Mouse (Mus musculus) T-cell, adult 2 months (primary cell): ENCODE measurements around the gene Rasgrf2.
"Not testable (repeated sequence)": the region's sequence is repeated elsewhere in the genome, so short reads cannot be mapped to it uniquely, and the experiment has no call there.

Experiments used
- DNase-seq: peaks from one replicate; pipeline ENCODE4 v3.0.0; 2022; ENCODE audit warnings: low spot score

Rasgrf2 gene

GRCm38 (mm10) chr13:92131384-92132150 lies at the start of gene Rasgrf2:
TSS of gene Rasgrf2 (minus strand) at chr13:92131656.
- DNase-seq = no peak

GRCm38 (mm10) chr13:92172686-92173085 lies 41.2 kb upstream of the Rasgrf2 start:
- DNase-seq = not testable (repeated sequence)

GRCm38 (mm10) chr13:92150551-92150950 lies 19.1 kb upstream of the Rasgrf2 start:
- no peak for DNase-seq

GRCm38 (mm10) chr13:92148858-92149257 lies 17.4 kb upstream of the Rasgrf2 start:
- DNase-seq = no peak

GRCm38 (mm10) chr13:92134792-92135191 lies 3.3 kb upstream of the Rasgrf2 start:
- DNase-seq = no peak

- no peak for DNase-seq
Measured at GRCm38 (mm10) chr13:92132599-92132998, 1.1 kb upstream of the Rasgrf2 start.

GRCm38 (mm10) chr13:92130994-92131383 lies 467 bp downstream of the Rasgrf2 start:
- DNase-seq = no peak

- DNase-seq = no peak
Measured at GRCm38 (mm10) chr13:92129877-92130276, 1.6 kb downstream of the Rasgrf2 start.

GRCm38 (mm10) chr13:92125902-92126301 lies 5.6 kb downstream of the Rasgrf2 start:
- no peak for DNase-seq

GRCm38 (mm10) chr13:92119623-92120022 lies 11.8 kb downstream of the Rasgrf2 start:
- DNase-seq = no peak

GRCm38 (mm10) chr13:92114076-92114475 lies 17.4 kb downstream of the Rasgrf2 start:
- DNase-seq = no peak

- no peak for DNase-seq
Measured at GRCm38 (mm10) chr13:92108237-92108636, 23.2 kb downstream of the Rasgrf2 start.

GRCm38 (mm10) chr13:92104259-92104658 lies 27.2 kb downstream of the Rasgrf2 start:
- DNase-seq = no peak

GRCm38 (mm10) chr13:92098484-92098883 lies 33.0 kb downstream of the Rasgrf2 start:
- DNase-seq = no peak

- no peak for DNase-seq
Measured at GRCm38 (mm10) chr13:92095131-92096090, 36.0 kb downstream of the Rasgrf2 start.

- no peak for DNase-seq
Measured at GRCm38 (mm10) chr13:92093712-92094290, 37.7 kb downstream of the Rasgrf2 start.

- DNase-seq = no peak
Measured at GRCm38 (mm10) chr13:92073111-92073510, 58.3 kb downstream of the Rasgrf2 start.

- no peak for DNase-seq
Measured at GRCm38 (mm10) chr13:92068651-92069050, 62.8 kb downstream of the Rasgrf2 start.

GRCm38 (mm10) chr13:92067831-92068230 lies 63.6 kb downstream of the Rasgrf2 start:
- DNase-seq = no peak

- DNase-seq = no peak
Measured at GRCm38 (mm10) chr13:92053748-92054147, 77.7 kb downstream of the Rasgrf2 start.

GRCm38 (mm10) chr13:92053001-92053400 lies 78.5 kb downstream of the Rasgrf2 start:
- no peak for DNase-seq

- no peak for DNase-seq
Measured at GRCm38 (mm10) chr13:92051216-92051615, 80.2 kb downstream of the Rasgrf2 start.
